Mouse (Mus musculus) CD4-positive helper T cell, adult 2 months (primary cell): ENCODE data around the gene Cdh9.

Experiments
- DNase-seq: peaks from one replicate; pipeline ENCODE4 v3.0.0-alpha.2; 2012; ENCODE audit warnings: low read depth, missing footprints, low spot score

The Cdh9 gene

DNA sequence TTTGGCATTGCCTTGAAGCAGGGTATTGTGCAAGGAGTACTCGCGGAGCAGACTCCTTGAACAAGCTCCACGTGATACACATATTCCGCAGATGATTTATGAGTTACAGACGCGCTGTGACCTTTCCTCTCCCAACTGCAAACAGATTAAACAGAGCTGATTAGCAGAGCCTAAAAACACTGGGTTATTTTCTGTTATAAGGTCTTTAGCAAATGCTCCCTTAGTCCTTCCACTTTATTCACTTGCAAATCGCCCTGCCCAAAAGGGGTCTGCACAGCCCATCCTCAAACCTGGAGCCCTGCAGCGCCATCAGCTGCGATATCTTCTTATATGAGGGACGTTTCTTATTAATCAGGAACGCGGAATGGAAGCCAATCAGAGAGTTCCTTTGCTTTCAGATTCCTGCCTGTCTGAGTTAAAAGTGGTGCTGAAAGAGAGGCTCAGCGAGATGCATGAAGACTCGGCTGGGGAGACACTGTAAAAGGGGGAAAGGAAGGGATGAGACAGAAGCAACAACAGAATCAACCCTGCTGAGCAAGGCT lies at the start of gene Cdh9:
TSS of gene Cdh9 (plus strand) at position 287 of the 542 bp plus-strand sequence.
- no peak for DNase-seq

DNA sequence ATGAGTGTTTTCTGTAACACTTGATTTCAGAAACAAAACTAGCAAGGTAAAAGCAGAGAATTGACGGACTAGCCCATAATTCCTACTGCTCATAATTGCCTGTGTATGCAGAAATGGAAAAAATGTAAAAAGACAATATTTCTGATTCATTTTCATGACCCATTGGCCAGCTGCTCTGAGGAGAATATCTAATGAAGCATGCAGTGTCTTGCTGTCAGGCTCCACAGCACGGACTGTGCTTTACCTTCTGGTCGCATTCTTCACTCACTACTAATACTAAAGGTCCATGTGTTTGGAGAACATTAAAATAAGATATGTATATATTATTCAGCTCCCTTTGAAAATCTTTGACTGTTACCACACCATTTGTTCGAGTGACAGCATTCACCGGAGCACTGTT lies 49.5 kb upstream of the Cdh9 start:
- no peak for DNase-seq

DNA sequence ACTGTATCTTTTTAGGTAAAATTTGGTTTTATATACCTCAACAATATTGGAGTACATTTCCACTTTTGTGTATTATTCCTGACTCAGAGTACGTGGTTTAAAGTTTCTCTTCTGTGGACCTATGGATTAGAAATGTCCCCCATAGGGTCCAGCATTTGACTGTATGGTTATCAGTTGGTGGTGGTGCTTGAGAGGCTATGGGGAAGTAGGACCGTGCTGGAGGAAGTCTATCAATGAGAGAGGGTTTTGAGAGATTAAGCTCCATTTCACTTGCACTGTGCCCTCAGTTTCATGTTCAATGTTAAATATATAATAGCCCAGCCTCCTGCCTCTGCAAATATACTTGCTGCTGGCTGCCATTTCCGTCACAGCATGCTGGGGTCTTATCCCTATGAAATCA lies 28.7 kb upstream of the Cdh9 start:
- no peak for DNase-seq

DNA sequence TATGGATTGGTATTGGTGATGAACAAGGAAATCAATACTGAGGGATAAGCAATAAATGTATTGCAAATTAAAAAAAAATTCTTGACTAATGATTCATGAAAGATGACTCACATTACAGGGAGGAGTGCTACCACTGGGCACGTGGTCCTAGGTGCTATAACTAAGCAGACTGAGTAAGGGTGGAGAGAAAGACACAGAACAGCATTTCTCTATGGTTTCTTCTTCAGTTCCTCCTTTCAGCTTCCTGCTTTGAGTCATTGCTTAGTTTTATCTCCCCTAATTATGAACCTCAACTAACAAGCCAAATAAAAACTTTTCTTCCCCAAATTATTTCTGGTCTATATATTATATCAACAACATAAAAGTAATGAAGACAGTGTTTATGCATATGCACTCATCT lies 26.2 kb upstream of the Cdh9 start:
- no peak for DNase-seq

DNA sequence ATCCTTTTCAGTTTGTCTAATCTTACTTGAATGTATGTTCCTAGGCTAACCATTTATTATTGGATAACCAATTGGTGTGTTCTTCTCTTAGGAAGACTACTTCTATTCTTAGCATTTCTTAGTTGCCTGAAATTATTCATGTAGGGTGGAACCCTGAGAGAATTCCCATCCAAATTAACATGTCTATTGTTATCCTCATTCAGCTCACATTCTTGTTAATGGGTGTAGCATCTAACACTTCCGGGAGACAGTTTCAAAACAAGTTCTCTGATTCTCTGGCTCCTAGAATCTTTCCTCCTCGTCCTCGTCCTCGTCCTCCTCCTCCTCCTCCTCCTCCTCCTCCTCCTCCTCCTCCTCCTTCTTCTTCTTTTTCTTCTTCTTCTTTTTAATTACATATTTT lies 10.5 kb downstream of the Cdh9 start:
- no peak for DNase-seq

DNA sequence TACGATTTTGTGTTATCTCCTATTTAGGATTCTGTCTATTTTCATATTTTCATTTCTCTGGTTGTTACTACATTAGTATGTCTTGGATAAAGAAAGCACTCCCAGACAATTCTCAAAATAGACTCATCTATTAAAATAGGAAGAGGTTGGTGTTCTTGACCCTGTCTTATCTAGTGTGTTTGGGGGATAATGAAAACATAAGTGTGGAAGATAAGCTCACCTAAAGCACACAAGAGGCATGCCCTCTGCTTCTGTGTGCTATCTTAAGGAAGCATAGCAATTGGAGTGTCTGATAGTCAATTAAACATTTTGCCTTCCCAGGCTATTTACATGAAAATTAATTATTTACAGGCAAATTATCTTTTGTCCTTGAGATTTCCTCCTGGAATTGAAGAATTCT lies 18.1 kb downstream of the Cdh9 start:
- DNase-seq: no peak

DNA sequence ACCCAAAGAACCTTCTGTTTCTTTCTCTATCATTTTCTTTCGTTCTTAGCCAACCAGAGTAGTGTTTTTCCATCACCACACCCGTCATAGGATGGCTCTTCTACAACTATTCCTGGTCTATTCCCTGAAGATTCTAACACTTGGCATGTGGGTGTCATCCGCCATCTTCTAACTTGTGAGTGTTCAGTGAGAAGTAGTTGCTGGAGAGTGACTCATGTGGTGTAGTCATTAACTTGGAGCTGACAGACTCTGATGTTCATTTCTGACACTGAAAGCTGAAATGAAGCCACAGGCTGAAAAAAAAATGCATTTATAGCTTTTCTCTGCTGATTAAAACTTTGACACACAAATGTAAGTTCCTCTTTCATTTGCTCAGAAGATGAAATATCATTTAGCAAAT lies 34.7 kb downstream of the Cdh9 start:
- DNase-seq: no peak

DNA sequence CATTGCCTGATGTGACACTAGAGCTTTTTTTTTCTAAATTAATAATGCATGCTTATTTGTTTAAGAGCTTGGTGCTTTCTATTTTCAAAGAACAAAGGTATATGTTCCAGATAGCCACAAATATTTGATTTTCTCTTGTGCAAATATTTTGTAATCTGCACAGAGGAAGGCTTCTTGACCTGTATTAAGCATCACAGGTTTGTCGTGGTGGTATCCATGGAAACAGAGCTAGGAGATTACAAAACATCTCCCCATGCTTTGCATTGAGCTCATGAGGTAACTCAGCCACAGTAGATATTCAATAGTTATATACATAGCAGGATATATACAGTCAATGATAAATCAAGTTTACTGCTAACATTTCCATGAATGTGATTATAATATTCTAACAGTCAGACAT lies 56.0 kb downstream of the Cdh9 start:
- no peak for DNase-seq

DNA sequence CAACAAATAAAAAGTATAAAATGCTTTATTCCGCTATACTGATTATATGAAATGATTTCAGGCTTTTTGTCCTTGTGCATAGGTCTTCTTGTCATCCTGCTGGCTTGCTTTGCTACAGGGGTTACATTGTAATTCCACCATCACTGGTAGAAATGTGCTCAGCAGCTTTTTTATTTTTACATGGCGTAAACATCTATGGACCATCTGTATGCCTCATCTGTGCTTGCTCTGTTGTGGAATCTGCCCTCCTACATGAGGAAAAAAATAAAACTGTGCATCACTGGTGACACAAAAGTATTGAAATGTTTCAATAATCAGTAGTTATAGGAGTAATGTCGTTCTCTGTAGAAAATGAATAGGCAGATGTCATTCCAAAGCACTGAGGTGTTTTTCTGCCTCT lies 64.3 kb downstream of the Cdh9 start:
- DNase-seq: no peak

DNA sequence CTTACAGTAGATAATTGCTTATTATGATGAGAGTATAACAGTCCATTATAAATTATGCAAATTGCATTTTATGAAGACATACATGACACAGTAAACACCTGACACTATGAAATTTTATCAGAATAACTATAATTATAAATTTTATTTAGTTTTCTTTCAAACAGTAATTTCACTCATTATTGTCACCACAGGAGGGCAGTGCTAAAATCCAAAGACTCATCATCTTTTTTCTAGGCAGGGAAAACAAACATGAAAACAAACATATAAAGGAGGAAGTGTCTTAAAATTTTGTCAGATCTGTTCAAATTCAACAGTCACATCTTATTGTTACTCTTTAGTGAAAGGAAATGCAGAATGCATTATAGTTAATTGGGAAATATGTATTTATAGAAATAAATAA lies 72.7 kb downstream of the Cdh9 start:
- DNase-seq: no peak

DNA sequence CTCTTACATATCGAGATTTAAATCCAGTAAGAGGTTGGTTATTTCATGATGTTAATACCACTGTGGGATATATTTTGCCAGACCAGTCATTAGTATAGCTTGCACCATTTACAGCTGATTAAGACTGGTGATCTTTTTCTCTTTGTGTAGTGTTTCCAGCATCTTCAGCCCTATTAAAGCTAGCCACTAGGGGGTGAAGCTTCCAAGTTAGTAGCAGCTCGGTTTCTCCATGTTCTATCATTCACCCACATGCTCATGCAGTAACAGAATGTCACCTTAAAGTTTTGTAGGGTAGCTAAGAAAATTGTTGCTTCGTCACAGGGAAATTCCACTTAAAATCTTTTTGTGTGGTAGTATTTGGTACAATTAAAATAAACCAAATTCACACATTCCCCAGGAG lies 82.2 kb downstream of the Cdh9 start:
- no peak for DNase-seq

DNA sequence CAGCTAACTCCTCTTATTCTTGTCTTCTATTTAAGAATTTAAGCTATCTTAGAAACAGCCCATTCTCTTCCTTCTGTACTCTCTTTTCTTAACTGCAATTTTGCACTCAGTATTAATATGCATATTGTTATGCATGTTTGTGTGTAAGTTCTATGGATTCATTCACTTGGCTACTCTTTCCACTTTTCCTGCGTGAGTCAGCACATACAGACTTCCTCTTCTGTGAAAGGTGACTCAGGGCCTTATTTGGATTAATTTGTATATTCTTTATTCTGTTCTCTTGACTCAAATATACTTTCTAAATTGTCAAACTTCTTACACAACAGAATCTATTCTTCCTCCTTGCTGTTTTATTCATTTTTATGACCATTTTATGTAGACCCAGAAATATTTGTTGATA lies 85.5 kb downstream of the Cdh9 start:
- DNase-seq: no peak

DNA sequence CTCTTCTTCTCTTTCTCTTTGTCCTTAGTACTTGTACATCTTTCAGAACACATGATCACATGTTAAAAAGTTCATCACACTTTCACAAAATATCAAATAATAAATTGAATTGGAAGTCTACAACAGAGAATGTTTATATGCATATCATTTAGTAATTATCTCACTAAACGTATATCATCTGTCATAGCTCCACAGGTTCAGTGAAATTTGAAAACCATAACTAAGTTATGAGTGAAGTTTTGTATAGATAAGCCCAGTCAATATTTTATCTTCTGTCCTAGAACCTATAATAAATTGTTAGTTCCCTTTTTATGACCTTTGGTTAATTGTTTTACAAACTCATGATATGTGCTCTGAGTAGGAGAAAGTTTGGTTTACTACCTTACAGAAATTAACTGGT lies 106.2 kb downstream of the Cdh9 start:
- no peak for DNase-seq

DNA sequence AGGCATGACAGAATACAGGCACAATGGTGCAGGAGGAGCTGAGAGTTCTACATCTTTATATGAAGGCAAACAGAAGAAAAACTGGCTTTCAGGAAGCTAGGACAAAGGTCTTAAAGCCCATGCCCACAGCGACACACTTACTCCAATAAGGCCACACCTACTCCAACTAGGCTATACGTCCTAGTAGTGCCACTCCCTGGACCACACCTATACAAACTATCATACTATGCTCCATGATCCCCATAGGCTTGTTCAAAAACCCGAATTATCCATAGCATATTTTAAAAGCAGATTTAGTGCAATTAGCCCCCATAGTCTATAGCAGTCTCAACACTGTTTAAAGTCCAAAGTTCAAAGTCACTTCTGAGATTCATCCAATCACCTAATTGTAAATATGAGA lies 154.0 kb downstream of the Cdh9 start:
- DNase-seq: no peak

DNA sequence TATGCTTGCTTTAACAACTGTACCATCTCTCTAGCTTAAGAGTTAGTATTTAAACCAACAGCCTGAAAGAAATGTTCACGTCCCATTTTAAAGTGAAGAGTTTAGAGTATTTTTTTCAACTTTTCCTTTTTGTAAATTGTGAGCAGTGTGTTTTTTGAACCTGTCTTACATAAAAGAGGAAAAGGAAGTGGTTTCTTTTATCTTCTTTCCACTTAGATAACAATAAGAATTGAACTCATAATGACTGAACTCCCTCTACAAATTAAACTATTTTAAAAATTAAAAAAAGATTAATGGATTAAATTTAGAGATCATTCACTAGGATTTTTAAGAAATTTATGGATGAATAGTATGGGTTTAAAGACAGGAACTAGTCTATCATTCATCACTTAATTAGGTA lies 168.1 kb downstream of the Cdh9 start:
- no peak for DNase-seq
